Mouse (Mus musculus) kidney, postnatal 25 days (tissue): ENCODE measurements around the gene Tmcc3.
A peak's percentile ranks its signal among the peaks of the same experiment; 100 is the strongest.

Experiments used
- DNase-seq, 2 experiments: peaks; one replicate each; pipeline ENCODE4 v3.0.0; 2021; ENCODE audit warnings: mixed read lengths in 2 of 2

Gene Tmcc3

DNA sequence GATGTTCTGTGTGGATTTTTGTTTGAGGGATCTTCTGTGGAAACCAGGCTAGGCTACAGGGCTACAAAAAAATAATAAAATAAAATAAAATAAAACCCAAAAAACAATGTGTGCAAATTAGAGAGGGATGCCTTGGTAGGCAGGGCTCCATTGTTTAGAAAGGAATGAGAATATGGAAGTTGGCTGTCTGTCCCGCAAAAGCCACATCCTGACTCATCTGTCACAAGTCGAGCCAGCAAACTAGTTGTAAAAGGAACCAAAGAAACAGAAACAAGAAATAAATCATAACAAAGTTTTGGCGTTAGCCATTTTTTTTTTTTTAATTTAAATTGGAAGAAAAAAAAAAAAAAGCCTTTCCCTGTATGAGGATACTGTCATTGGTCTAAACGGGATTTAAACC is 105.9 kb downstream of the Tmcc3 start:
- peak in 1 of 2 experiments; percentile 16 for DNase-seq

DNA sequence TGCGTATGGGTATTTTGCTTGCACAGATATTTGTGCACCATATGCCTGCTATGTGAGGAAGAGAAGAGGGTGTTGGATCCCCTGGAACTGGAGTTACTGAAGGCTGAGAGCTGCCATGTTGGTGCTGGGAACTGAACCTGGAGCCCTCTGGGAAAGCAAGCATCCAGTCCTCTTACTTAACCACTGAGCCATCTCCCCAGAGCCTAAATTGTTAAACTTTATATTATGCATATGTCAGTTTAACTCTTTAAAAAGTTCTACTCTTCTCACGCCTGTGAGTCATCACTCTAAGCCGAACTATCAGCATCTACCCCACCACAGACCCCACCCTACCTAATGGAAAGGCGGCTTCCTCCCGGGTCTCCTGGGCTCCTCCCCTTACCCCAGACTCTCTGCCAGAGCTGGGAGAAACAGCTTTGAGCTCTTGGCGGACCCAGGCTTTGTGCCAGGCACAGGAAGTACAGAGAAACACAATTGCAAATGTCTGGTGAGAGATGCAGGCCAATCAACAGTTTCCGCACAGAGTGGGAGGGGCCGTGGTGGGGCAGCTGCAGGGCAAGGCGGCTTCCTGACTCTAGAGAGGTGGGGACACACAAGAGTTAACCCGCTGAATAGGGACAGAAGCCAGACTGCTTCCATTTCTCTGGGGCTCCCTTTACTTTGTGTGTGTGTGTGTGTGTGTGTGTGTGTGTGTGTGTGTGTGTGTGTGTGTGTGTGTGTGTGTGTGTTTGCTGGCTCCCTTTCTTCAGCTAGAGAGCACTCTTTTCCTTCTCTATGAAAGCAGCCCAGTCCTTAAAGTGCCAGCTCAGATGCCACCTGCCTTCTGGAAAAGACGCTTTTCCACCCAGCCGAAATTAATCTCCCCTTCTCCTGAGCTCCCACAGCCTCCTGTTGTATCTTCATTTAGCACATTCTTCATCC is 114.5 kb downstream of the Tmcc3 start:
- peak; percentile 75 to 90 for DNase-seq

GRCm38 (mm10) chr10:94426921-94427270 is 115.1 kb downstream of the Tmcc3 start:
- DNase-seq: no peak

GRCm38 (mm10) chr10:94428186-94428942 is 116.6 kb downstream of the Tmcc3 start:
- peak in 1 of 2 experiments; percentile 20 for DNase-seq

DNA sequence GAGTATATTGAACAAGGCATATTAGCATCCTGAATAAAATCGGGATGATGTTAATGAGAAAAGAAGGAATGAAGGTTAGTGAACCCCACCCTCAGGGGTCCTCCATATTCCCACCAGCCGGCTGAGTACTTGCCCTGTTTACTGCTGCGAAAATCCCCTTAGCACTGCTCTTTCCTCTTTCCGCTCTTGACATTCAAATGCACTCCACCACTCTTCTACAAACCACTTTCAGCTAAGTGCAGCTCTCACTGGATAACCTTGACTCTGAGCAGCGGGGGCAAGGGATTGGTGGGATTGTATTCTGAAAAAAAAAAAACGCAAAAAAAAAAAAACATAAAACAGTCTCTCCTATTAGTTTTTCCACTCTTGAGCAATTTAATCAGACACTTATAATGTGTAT is 118.8 kb downstream of the Tmcc3 start:
- DNase-seq: no peak

GRCm38 (mm10) chr10:94432933-94433332 is 121.2 kb downstream of the Tmcc3 start:
- peak; percentile 42 to 71 for DNase-seq

- DNase-seq: no peak
Measured at GRCm38 (mm10) chr10:94433901-94434300, 122.2 kb downstream of the Tmcc3 start.

- DNase-seq: no peak
Measured at GRCm38 (mm10) chr10:94442725-94443124, 131.0 kb downstream of the Tmcc3 start.

- DNase-seq: no peak
Measured at GRCm38 (mm10) chr10:94443453-94443852, 131.7 kb downstream of the Tmcc3 start.

- no peak for DNase-seq
Measured at GRCm38 (mm10) chr10:94445192-94445591, 133.4 kb downstream of the Tmcc3 start.

DNA sequence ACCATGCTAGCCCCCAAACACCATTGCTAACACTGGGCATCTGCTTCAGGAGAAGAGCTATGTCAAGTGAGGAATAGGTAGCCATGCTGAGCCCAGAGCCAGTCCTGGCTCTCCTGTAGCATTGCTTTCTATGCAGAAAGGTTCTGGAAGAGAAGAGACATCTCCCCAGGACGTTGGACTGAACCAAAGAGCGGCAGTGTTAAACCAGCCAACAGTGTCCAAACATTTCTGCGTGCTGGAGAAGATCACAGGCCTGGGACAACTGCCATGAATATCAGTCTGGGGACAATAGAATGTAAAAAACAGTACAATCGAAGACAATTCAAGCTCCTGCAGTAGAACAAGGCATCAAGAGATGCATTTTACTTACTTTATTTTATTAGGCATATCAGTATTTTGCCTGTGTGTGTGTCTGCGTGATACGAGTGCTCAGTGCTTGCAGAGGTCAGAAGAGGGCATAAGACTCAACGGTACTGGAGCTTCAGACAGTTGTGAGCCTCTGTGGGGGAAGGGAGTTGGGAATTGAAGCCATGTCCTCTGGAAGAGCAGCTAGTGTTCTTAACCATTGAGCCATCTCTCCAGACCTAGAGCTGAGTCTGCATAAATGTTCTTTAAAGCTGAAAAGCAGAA is 134.7 kb downstream of the Tmcc3 start:
- DNase-seq: no peak

DNA sequence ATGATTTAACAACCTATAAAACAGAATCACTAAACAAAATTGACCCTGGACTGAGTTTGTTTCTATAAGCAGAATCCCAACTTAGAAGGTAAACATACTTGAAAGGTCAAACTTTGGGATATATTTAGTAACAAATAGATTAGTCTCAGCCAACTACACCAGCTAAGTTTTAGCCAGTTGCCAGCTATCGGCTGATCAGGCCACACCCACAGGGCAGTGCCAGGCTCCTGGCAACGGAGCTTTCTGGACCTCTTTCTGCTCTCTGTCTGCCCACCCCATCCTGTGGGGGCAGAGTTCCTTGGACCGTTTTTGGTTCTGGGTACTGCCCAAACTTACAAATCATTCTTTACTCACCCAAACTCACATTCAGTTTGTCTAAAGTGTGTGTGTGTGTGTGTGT is 137.9 kb downstream of the Tmcc3 start:
- peak; percentile 18 to 58 for DNase-seq

- DNase-seq: no peak
Measured at GRCm38 (mm10) chr10:94450781-94451180, 139.0 kb downstream of the Tmcc3 start.

DNA sequence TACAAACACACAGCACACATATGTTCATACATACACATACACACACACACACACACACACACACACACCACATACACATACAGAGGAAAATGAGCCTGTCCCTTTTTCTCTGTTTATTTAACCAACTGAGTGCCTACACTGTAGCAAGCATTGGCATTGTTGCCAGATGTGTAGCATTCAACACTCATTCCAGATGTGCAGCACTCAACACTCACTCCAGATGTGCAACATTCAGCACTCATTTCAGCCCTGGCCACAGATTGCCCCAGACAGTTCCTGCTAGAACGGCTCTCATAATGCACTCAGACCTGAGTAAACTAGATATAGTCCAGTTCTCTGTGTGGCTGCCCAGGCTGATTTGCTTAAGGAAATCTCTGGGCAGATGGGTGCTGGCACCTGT is 145.7 kb downstream of the Tmcc3 start:
- no peak for DNase-seq

GRCm38 (mm10) chr10:94458690-94459089 is 146.9 kb downstream of the Tmcc3 start:
- no peak for DNase-seq

- DNase-seq: peak in 1 of 2 experiments; percentile 30
Measured at GRCm38 (mm10) chr10:94461378-94461777, 149.6 kb downstream of the Tmcc3 start.

GRCm38 (mm10) chr10:94461871-94462270 is 150.1 kb downstream of the Tmcc3 start:
- no peak for DNase-seq

DNA sequence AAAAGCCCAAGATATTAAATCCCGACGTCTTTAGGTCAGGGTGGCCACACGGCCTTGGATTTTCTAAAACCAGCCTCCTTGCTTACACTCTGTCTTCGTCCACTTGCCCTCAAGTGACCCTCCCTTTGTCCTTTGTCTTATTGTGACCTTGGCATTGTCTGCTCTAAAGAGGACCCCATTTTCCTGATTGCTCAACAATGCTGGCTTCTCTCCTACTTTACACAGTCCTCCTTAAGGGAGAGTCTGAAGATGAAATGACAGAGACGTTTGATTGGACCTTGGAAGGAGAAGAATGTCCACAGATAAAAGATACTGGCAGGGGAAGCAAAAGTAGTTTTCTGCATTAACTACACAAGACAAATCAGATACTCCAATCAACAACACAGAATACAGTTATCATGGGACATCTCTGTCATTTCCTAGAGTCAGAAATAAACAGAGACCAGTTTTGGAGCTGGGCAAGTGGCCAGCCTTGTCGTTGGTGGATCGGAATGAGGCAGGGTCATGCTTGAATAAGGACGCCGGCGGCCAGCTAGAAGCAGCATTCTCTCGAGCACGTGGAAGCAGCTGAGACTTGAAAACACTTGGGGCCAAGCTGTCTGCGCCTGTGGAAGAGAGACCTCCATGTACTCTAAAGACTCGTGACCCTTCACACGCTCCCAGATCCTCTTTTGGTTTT is 150.8 kb downstream of the Tmcc3 start:
- DNase-seq: peak; percentile 93

DNA sequence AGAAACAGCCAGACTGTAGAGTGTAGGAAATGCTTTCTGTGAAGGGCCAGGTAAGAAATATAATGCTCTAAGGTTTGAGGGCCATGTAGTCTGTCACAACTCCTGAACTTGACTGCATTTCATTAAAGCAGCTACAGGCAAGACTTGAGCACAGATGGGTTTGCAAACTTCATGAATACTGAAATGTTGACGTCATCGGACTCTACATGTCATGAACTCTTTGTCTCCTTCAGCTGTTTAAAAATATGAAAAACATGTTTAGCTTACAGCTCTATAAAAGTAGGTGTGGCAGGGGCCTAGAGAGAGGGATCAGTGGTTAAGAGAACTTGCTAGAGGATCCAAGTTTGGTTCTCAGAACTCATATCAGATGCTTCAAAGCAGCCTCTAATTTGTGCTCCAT is 151.7 kb downstream of the Tmcc3 start:
- no peak for DNase-seq

GRCm38 (mm10) chr10:94465646-94466045 is 153.9 kb downstream of the Tmcc3 start:
- no peak for DNase-seq

DNA sequence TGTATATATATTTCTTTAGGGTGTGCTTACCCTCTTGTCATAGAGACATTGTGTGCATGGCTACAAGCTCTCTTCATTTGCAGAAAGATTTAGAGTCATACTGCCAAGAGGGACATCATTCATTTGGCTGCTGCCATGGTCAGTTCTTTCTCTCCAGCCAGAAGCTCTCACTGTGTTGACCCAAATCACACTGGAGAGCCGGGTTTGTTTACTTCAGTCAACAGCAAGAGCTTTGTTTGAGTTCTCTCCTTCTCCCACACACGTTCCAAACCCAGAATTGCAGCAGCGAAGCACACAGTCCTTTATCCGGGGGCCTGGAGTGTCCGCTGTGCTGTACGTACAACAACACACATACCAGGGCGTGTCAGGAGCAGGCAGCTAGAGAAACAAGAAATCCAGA is 154.6 kb downstream of the Tmcc3 start:
- DNase-seq: no peak

GRCm38 (mm10) chr10:94471487-94471886 is 159.7 kb downstream of the Tmcc3 start:
- no peak for DNase-seq

DNA sequence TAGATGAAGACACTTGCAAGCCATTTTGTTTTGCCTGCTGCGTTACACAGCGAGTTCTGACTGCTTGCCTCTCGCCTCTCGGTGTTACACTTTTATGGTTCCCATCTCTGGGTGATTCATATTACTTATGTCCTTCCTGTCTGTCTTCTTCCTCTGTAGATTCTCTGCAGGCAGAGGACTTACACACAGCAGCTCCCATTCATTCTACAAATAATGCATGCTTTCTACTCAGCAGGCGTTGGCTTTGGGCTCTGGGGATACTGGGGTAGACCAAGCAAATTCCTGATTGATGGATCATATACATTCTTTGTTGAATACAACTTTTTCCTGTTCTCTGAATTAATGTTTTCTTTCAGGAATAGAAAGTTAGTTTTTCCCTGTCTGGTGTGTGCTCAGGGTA is 161.8 kb downstream of the Tmcc3 start:
- DNase-seq: no peak
